Mouse (Mus musculus) heart, postnatal 36 days (tissue): ENCODE data around the gene Lrguk. TPM values are rescaled to one million over a fixed set of nuclear protein-coding genes. Genes with fewer than 3 reads are reported as not detected.

Source experiments
- DNase-seq, 2 experiments: peaks; one replicate each; pipeline ENCODE4 v3.0.0; 2021 to 2022
- intact Hi-C: fragments of 180-260 bp; cut with DNase I; formaldehyde crosslinking; loops from one replicate; pipeline ENCODE4 v1.15.1; 2025
- total RNA-seq, 2 experiments: library from RNA; stranded (reverse); gene quantifications; 2 replicates each; pipeline ENCODE4 v1.2.3; 2021

The Lrguk gene
- total RNA-seq, 2 experiments from 2014 or later: 0.19 TPM; not detected in 1

DNA sequence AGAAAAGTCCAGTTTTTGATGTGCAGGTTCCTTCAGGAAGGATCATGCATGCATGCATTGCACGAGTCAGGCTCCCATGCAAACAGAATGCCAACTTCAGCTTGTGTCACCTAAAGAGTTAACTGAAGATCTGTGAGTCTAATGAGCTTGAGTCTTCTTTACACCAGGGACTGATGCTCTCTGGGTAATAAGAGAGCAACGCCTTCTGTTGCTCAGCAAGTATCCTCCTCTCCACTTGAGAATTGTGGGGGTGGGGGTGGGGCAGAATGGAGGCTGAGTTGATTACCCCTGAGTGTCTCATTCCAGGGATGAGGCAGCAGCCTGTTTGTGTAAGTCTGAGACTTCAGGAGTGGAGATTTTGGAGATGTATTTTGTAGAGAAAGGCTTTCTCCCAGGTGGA, 20.2 kb downstream of the Lrguk start:
- no peak for DNase-seq
- intact Hi-C loops: loop anchor here (10.0 kb wide), 1 partner anchor 145 kb away; no protein-coding TSS in a partner anchor

DNA sequence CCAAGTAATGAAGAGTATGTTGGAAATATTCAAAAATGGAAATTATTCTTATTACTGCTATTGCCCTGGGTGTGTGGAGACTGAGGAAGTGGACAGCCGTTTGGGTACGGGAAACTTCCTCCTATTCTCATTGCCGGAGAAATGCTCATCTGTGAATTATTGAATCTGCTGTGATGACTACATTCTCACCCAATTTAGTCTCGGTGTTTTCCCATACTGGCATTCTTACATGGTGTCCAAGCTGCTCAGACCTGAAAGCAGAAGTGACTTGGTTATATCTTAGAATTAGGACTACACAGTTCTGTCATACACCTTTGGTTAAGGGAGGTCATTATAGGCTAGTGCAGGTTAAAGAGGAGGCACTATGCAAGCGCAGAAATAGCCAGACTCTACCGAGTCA, 30.5 kb downstream of the Lrguk start:
- DNase-seq: no peak
- intact Hi-C loops: no loop called here

DNA sequence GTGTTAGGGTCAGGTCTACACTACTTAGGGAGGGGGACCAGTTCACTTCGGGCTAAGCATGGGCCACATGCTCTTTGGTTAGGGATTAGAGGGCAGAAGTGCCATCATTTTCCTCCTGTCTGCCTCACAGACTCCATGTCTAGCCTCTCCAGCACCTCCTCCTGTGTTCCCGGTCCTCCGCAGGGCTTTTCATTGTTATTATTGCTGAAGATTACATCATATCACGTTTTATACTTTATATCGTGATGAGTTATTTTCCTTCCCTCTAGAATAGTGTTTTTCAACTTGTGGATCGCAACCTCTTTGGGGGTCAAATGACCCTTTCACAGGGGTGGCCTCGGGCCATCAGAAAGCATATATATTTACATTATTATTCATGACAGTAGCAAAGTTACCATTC, 37.5 kb downstream of the Lrguk start:
- no peak for DNase-seq
- intact Hi-C loops: no loop called here

DNA sequence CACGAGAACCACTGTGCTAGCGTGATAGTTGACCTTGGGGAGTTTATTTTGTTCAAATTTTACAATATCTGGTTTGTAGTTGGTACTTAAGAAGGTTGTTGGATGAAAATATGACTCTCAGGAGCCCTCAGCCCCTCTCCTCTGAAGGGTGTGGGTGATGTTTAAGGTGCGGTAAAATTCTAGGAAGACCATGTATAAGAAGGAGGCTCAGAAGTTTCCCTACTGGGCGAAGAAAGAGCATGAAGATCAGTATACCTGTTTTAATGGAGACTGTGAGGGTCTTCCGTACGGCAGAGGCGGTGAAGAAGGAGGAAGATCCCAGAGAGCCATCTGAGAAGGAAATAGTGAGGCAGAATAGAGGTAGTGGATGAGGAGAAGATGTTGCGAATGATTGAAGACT, 38.0 kb downstream of the Lrguk start:
- DNase-seq: no peak
- intact Hi-C loops: no loop called here

DNA sequence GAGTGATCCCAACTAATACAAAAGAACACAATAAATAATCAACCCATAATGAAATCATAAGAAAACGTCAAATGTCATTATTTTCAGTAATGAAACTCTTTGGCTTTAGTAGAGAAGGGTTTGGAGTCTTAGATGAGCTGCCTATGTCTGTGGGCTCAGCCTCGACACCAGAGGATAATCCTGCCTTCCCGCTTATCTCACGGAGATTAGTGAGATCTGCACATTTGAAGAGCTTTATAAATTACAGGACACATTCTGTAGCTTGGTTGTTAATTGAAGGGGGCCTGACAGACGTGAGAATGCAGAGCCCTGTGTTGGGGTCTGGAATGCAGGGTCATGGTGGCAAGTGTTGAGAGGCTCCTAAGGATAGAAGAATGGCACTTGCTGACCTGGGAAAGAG, 42.7 kb downstream of the Lrguk start:
- no peak for DNase-seq
- intact Hi-C loops: no loop called here

DNA sequence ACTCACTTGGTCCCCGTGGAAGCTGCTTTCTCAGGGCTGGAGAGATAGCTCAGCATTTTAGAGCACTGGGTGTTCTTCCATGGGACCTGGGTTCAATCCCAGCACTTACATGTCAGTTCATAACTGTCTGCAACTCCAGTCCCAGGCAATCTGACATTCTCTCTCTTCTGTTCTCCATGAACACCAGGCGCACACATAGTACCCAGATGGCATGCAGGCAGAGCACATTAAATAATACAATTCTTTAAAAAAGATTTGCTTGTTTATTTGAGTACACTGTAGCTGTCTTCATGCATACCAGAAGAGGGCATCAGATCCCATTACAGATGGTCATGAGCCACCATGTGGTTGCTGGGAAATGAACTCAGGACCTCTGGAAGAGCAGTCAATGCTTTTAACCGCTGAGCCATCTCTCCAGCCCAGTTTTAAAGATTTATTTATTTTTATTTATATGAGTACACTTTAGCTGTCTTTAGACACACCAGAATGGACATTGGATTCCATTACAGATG, 44.7 kb downstream of the Lrguk start:
- DNase-seq: no peak
- intact Hi-C loops: no loop called here

DNA sequence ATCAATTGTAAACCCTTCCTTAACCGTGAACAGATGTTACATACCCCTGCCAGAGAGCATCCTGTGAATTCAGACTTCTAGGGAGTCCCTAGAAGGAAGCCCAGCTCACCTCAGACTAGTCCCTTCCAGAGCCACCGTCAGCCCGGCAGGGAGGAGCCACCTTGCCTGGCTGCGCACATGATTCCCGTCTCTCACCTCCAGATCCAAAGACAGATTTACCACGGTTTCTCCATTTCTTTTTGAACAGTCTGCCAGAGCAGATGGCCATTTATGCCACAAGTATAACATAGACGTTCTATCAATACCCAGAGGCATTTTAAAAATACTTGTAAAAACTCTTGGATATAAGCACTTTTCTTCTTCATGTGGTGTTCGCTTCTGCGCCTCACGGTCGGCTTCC, 46.3 kb downstream of the Lrguk start:
- no peak for DNase-seq
- intact Hi-C loops: no loop called here

DNA sequence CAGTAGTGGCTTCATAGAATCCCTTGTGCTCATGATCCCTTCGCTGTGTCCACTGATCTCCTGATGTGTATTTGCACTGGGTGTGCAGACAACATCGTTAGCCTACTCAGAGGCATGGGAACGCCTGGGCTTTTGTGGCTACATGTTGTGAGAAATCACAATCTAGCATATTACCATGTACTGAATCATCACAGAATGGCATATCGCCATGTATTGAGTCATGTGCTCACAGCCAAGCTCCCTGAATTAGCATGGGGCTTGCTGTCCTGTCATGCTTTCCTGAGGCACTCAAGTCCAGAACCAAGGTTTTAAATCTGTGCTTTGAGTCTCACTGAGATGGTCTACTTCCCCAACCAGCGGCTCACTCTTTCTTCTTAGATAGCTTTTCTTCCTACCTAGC, 54.2 kb downstream of the Lrguk start:
- intact Hi-C loops: no loop called here
- DNase-seq: no peak

DNA sequence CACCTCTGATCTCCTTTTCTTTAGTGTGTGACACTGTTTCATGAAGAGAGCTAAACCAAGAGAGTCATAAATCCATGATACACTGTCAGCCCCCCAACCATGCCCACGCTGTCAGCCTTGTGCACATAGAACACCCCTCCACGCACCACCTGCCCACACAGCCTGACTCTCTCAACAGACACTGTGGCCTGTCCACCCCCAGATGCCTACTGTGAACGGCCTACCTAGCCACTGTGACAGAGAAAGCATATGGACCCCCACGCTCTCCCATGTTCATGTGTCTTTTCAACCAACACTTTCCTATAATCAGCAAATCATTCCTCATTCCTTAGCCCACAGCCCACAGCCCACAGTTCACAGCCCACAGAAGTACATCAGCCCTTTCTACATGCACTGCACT, 58.5 kb downstream of the Lrguk start:
- intact Hi-C loops: no loop called here
- DNase-seq: no peak

DNA sequence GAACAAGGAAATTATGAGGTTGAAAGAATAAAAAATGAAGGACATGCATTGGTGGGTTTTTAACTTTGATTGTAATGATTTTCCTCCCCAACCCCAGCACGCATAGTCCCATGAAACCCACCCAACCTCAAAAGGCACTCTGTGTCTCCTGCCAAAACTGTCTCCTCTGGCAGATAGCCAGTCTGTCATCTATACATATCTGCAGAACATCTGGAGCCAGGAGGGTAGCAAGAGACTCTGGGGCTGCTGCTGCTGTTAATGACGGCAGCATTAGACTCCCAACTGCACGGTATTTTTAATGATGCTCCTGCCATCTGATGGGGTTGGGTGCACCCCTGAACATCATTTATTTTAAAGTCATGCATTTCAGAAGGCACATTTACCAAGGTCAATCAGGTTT, 59.7 kb downstream of the Lrguk start:
- no peak for DNase-seq
- intact Hi-C loops: no loop called here

DNA sequence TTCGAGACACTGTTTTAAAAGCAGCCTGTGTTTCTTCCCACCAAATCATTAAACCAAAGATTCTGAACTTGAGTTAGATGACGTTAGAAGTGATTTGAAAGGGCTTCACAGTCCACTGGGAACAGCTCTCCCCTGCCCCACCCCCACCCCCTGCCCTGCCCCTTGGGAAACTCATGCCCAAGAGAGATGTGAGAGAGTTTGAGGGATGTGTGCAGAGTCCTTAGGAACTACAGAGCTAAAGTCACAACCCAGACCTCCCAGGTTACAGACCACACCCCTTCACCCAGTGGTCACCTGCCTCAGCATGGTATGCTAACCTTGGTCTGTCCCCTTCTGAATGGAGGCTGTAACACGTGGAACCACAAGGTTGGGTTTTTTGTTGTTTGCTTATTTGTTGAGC, 62.3 kb downstream of the Lrguk start:
- DNase-seq: no peak
- intact Hi-C loops: no loop called here

DNA sequence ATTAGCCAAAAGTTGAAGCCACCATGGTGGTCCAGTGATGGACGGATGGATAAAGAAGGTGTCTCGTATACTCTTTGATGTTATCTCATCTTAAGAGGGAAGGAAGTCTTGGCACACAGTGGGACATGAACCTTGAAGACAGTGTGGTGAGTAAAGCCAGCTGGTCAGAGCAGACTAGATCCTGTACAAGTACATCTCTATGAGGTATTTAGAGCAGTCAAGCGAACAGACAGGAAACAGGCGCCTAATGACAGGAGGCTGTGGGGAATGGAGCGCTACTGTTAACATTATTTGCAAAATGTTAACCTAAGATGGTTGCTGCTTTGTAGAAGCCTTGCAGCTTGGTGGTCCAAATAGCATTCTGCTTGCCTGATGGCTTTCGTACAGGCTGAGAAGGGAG, 67.0 kb downstream of the Lrguk start:
- DNase-seq: no peak
- intact Hi-C loops: no loop called here

DNA sequence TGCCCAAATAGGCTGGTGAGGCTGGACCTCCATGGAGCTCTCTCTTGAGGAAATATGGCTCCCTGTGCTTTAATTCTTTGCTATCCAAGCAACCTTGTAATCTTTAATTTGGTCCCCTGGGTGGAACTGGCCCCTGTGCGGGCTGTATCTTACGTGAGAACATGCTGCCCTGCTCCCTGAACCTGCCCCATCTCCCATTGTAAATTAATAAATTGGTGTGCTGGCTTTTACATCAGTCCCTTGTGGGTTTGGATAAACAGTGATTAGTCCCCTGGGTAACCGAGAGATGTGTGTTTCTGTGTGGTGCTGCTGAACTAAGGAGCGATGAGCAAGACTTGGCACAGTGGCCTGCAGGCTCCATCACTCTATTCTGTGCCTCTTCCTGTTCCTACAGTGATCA, 67.7 kb downstream of the Lrguk start:
- intact Hi-C loops: no loop called here
- DNase-seq: no peak

DNA sequence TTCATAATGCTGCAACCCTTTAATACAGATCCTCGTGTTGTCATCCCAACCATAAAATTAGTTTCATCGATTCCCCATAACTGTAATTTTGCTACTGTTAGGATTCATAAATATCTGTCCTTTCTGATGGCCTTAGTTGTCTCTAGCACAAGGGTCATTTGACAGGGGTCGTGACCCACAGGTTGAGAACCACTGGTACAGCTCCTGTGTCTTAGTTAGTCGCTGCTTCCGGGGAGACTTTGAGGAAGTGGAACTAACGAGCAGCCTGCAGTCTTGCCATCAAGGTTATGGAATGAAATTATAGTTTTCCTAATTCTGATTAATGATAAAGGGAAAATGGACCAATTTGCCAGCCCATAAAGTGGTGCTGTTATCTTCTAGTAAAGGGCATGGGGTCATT, 70.5 kb downstream of the Lrguk start:
- intact Hi-C loops: no loop called here
- no peak for DNase-seq

DNA sequence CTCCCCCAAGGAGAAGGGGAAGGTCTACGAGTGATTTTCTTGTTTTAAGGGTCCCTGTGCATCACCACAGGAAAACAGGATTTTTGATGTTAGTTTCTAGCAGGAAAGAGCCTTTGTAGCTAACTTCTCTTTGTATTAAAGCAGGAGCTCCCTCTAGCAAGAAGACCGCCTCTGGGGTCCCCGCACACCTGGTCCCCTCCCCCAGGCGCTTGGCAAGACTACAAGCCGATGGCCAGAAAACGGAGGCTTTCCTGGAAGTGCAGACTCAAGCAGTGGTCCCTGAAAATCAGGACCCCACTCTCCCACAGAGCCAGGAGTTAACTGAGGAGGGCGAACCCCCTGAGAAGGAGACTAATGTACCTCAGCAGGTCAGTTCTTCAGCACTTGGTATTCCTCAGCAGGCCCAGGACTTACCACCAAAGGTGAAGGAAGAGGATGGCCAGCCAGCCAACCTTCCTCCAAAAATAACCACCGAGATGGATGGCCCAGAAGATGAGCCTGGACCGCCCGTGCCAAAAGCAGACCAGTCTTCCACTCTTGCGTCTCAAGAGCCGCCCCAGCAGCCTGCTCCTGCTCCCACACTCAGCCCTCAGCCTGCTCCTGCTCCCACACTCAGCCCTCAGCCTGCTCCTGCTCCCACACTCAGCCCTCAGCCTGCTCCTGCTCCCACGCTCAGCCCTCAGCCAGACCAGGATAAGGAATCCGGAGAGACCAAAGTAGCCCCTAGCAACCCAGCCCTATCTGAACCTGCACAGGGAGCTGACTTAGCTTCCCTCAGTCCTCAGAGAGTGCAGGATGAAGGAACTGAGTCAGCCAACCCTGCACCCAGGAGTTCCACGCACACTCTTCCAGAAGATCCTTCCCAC, 72.5 kb downstream of the Lrguk start:
- intact Hi-C loops: no loop called here
- DNase-seq: no peak

DNA sequence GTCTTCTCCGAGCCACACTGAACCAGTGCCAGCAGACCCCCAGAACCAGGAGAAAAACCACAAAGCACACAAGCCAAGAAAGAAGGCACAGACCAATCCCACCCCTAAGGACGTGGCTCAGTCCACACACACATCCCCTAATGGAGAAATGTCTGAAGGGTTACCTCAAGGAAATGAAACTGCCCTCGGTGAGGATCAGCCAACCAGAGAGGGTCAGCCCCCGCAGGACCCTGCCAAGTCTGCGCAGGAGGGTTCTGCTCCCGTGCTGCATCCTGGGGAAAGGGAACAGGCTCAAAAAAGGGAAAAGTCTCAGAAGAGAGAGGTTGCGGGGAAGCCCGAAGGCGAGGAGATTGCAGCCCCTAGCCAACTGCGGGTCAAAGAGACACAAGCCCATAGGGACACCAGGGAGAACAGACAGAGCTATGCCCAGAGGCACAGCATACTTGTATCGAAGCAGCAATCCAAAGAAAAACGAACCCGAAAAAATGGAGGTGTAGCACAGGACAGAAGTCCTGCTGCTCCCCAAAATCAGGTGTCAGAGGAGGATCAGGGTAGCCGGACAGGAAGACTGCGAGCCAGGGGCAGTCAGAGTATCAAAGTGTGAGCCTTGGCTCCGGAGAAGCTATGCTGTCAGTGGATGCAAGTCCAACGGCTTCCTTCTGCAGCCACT, 74.1 kb downstream of the Lrguk start:
- no peak for DNase-seq
- intact Hi-C loops: no loop called here

DNA sequence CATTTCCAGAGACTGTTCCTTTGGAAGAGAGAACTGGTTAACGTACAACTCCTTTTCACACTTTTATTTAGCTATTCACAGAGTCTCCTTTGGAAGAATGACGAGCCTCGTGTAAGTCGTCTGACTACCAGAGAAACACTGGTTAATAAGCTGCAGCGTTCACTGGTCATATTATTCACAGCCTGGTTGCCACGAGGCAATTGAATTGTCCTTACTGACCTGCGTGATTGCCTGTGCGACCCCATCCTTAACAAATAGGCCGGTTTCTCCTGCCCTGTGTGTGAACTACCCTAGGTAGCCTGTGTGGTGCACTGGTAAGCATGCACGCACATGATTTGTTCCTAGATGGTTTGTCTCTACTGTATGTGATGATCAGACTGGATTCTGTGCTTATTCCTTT, 81.3 kb downstream of the Lrguk start:
- no peak for DNase-seq
- intact Hi-C loops: no loop called here

DNA sequence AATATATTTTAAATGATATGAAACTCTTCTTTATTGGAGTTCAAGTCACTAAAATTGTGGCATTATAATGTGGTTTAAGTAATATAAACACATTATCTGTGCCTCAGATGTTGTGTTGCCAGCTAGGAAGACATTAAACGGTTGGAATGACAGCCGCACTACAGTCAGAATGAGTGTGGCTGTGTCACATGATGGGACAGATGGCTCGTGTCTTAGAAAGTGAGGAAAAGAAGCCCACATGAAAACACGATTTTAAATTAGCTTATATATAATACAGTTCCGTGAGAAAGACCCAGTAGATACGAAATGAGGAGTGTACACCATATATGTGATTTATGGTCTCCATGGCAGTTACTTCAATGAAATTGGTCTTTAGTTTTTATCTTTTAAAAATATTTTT, 82.2 kb downstream of the Lrguk start:
- intact Hi-C loops: no loop called here
- DNase-seq: no peak

DNA sequence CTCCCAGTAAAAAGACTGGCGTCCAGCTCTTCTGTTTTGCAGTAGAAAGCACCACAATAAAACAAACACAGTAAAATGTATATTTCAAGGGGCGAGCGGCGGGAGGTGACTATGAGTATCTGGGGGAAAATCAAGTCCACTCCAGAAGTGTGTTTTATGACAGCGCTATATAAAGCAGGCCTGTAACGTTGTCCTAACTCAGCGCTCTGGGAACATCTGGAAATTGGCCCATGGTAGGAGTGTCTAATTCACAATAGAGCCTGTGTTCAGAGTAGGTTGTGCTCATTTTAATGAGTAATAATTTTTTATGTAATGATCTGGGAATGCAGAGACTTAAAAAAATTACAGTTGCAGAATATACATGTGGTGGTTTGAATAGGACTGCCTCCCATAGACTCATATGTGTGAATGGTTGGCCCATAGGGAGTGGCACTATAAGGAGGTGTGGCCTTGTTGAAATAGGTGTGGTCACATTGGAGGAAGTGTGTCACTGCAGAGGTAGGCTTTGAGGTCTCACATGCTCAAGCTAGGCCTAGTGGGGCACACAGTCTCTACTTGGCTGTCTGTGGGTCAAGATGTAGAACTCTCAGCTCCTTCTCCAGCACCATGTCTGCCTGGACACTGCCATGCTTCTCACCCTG, 87.7 kb downstream of the Lrguk start:
- intact Hi-C loops: no loop called here
- no peak for DNase-seq

DNA sequence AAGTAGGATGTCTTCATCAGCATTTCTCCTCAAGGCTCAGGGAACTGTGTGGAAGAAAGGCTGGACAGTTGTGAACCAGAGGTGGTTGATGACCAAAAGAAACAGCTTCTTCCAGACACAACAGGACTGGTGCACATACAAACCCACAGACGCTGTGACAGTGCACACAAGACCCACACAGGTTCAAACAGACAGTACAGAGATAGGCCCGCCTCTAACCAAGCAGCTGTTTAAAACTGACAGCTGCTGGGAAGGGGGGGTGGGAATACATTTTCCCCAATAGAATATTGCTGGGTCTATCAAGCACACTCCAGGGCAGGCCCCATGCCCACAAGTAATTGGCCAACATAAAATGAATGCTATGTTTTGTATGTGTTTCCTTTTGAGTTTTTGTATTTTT, 95.2 kb downstream of the Lrguk start:
- no peak for DNase-seq
- intact Hi-C loops: no loop called here

DNA sequence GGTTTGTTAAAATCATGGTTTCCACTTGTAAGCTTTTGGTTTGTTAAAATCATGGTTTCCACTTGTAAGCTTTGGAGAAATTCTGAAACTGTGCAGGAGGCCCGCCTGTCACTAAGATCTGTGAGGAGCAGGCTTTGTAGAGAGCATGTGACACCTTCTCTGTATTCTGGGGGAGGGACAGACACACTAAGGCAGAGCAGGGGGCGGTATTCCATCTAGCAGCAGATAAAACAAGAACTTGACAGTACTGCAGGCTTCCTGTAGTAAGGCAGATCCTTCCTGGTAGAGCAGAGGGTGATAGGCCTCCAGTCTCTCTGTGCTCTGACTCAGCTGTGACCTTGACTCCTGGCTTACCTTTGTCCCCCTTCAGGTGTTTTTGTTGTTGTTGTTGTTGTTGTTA, 100.0 kb downstream of the Lrguk start:
- DNase-seq: no peak
- intact Hi-C loops: no loop called here

DNA sequence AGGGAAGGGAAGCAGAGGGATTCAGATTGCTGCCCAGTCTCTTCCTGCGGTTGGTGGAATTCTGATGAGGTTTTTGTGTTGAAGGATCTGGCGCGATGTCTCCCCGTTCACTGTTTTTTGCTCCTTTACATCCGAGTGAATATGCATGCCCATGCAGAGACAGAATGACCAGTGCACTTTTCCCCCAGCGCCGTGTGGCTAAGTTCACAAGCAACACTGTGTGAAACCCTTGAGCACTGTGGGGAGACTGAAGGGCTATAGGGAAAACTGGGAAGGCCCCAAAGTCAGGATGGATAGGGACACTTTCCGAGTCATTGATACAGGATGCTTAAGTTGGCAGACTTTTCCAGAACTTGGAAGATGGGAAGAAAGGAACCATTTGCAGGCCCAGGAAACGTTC, 103.1 kb downstream of the Lrguk start:
- DNase-seq: no peak
- intact Hi-C loops: no loop called here
